Mouse (Mus musculus) forelimb bud, embryonic 11.5 days (tissue): ENCODE data around the gene Hbq1b.

Experiments used
- DNase-seq: peaks from one replicate; pipeline ENCODE4 v3.0.0-alpha.2; 2012; ENCODE audit warnings: low read depth, low spot score

Gene Hbq1b

GRCm38 (mm10) chr11:32286695-32287492, at the start of gene Hbq1b:
Hbq1b (plus strand) TSS chr11:32286965.
- peak; percentile 66 for DNase-seq

GRCm38 (mm10) chr11:32237411-32237795, 49.4 kb upstream of the Hbq1b start:
- no peak for DNase-seq

- DNase-seq, result no peak
Observed at GRCm38 (mm10) chr11:32238093-32238860, 48.5 kb upstream of the Hbq1b start.

- no peak for DNase-seq
Observed at GRCm38 (mm10) chr11:32241391-32241790, 45.4 kb upstream of the Hbq1b start.

- DNase-seq, result no peak
Observed at GRCm38 (mm10) chr11:32242209-32242608, 44.6 kb upstream of the Hbq1b start.

GRCm38 (mm10) chr11:32243205-32243955, 43.4 kb upstream of the Hbq1b start:
- DNase-seq, result no peak

- no peak for DNase-seq
Observed at GRCm38 (mm10) chr11:32244064-32244463, 42.7 kb upstream of the Hbq1b start.

GRCm38 (mm10) chr11:32244617-32245016, 42.1 kb upstream of the Hbq1b start:
- no peak for DNase-seq

- DNase-seq, result no peak
Observed at GRCm38 (mm10) chr11:32245614-32246013, 41.2 kb upstream of the Hbq1b start.

GRCm38 (mm10) chr11:32247068-32247467, 39.7 kb upstream of the Hbq1b start:
- DNase-seq, result no peak

- DNase-seq, result no peak
Observed at GRCm38 (mm10) chr11:32248350-32248749, 38.4 kb upstream of the Hbq1b start.

GRCm38 (mm10) chr11:32250880-32251763, 35.6 kb upstream of the Hbq1b start:
- no peak for DNase-seq

- DNase-seq, result no peak
Observed at GRCm38 (mm10) chr11:32253121-32253520, 33.6 kb upstream of the Hbq1b start.

GRCm38 (mm10) chr11:32256146-32256545, 30.6 kb upstream of the Hbq1b start:
- DNase-seq, result no peak

GRCm38 (mm10) chr11:32256566-32256965, 30.2 kb upstream of the Hbq1b start:
- DNase-seq, result no peak

GRCm38 (mm10) chr11:32262674-32263415, 23.9 kb upstream of the Hbq1b start:
- DNase-seq, result no peak

- DNase-seq, result no peak
Observed at GRCm38 (mm10) chr11:32265117-32265738, 21.5 kb upstream of the Hbq1b start.

GRCm38 (mm10) chr11:32266194-32266593, 20.6 kb upstream of the Hbq1b start:
- no peak for DNase-seq

GRCm38 (mm10) chr11:32266776-32267175, 20.0 kb upstream of the Hbq1b start:
- DNase-seq, result no peak
